Comparison of ENCODE assay signal across 15 mouse cellular contexts in the genomic region with DNA sequence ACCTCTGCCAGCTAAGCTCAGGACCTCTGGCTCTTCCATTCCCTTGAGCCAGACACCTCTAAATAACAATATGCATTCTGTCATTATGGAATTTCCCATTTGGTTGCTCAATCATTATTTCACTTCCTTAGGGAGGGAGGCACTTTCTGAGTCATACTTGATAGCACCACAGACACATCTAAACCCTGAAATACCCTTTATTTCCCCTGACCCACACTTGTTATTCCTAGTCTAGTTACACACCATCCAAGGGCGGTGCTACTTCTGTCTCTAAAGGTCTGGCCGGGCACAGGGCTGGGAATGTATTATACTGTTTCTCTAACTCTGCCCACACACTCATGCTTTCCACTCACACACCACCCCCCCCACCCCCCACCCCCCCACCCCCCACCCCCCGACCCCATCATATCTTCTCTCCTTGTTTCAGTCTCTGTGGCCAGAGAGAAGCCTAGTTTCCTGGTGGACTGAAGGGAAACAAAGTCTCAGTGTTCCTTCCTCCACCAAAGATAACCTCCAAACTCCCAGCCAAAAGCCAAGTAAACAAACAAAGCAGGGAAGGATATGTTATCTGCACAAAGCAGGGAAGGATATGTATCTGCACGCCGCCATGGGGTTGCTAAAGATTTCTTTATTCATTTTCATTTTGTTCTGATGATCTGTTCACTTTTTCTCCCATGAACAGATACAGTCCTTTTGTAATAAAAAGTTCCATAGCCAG. TPM values are rescaled to one million over a fixed set of nuclear protein-coding genes. Genes with fewer than 3 reads are reported as not detected.
A peak's percentile ranks its signal among the peaks of the same experiment; 100 is the strongest.
DNase-seq lines count a peak whose midpoint lies in the region; ATAC-seq and TF ChIP-seq lines count a peak whose summit lies in the region.
"Had no signal": no experiment of that assay in that cellular context is flagged by ENCODE, and none has a peak within 500 bp of the region (broad histone marks: within the 10 kb centered on the region; RNA-seq: fewer than 3 reads in every experiment).

No protein-coding gene starts in this region.

- no peaks in the 10 kb centered on the region for H3K36me3 ChIP-seq in lung, embryonic 14.5 days (ENCODE audit: insufficient read depth)
- no peaks in the 10 kb centered on the region for H3K36me3 ChIP-seq in heart, embryonic 10.5 days
- no peaks in the 10 kb centered on the region for H3K36me3 ChIP-seq in forebrain, embryonic 11.5 days (ENCODE audit: control insufficient read depth, insufficient read depth, low read length)
- H3K36me3 ChIP-seq: liver, embryonic 13.5 days; midbrain, embryonic 15.5 days had no signal

- 0 out of 2 replicates have a peak, but pooled peaks cover 6% of the 10 kb centered on the region for H3K4me1 ChIP-seq in lung, embryonic 14.5 days (ENCODE audit: insufficient read depth)
- H3K4me1 ChIP-seq in lung, adult 2 months (ENCODE audit: control insufficient read depth, insufficient read depth, low read length) = peaks cover 12% of the 10 kb centered on the region
- H3K4me1 ChIP-seq in heart, embryonic 10.5 days = peaks cover 19% of the 10 kb centered on the region
- H3K4me1 ChIP-seq in forebrain, embryonic 11.5 days (replicated peaks; ENCODE audit: control insufficient read depth, insufficient read depth, low read length) = peaks cover 8% of the 10 kb centered on the region; the same call in 1 of the 2 replicates

- no peaks in the 10 kb centered on the region for H3K9me3 ChIP-seq in lung, embryonic 14.5 days (ENCODE audit: low read depth, low read length)
- H3K9me3 ChIP-seq in heart, embryonic 10.5 days = no peaks in the 10 kb centered on the region
- no peaks in the 10 kb centered on the region for H3K9me3 ChIP-seq in forebrain, embryonic 11.5 days (ENCODE audit: control insufficient read depth, low read length)
- H3K9me3 ChIP-seq: liver, embryonic 13.5 days; midbrain, embryonic 15.5 days had no signal

- peaks cover 9% of the 10 kb centered on the region; the same call in 1 of the 2 replicates for H3K27me3 ChIP-seq in lung, embryonic 14.5 days (ENCODE audit: insufficient read depth, low read length)
- peaks cover 44% of the 10 kb centered on the region for H3K27me3 ChIP-seq in heart, embryonic 10.5 days (ENCODE audit: insufficient read depth, poor library complexity, severe bottlenecking)
- H3K27me3 ChIP-seq in forebrain, embryonic 11.5 days (ENCODE audit: control insufficient read depth, insufficient read depth, low read length) = peaks cover 13% of the 10 kb centered on the region; the same call in 1 of the 2 replicates

- H3K4me2 ChIP-seq in lung, embryonic 14.5 days = no peak overlapping the region
- no peak overlapping the region for H3K4me2 ChIP-seq in forebrain, embryonic 11.5 days (ENCODE audit: low read depth, low read length, severe bottlenecking)
- H3K4me2 ChIP-seq: liver, embryonic 13.5 days; midbrain, embryonic 15.5 days had no signal

- DNase-seq in gastrocnemius, adult 2 months = no peak
- DNase-seq in gastrocnemius, adult 18-20 months (ENCODE audit: low spot score) = no peak
- DNase-seq in lung, embryonic 14.5 days = no peak
- no peak for DNase-seq in lung, adult 2 months
- DNase-seq in heart, embryonic 10.5 days (ENCODE audit: low spot score) = no peak
- no peak for DNase-seq in right cerebral cortex, postnatal 10 days (ENCODE audit: low spot score in 2 of 2)
- no peak for DNase-seq in forebrain, embryonic 11.5 days (ENCODE audit: low spot score)
- DNase-seq: cerebellum, adult 8-10 months; embryo, embryonic 11 days; kidney, adult 11 months; liver, embryonic 13.5 days; retina, postnatal 1 day; thymus, adult 2 months had no signal

- TF ChIP-seq CTCF in gastrocnemius, adult 2 months (IDR thresholded peaks at IDR 0.05) = no peak
- TF ChIP-seq CTCF in lung, embryonic 14.5 days (IDR thresholded peaks at IDR 0.05; ENCODE audit: low read depth) = no peak
- TF ChIP-seq CTCF in lung, adult 2 months (IDR thresholded peaks at IDR 0.05; ENCODE audit: insufficient read depth, low read length) = no peak

- H3K4me3 ChIP-seq in gastrocnemius, adult 2 months = no peak overlapping the region
- no peak overlapping the region for H3K4me3 ChIP-seq in lung, embryonic 14.5 days (ENCODE audit: low read depth, low read length)
- H3K4me3 ChIP-seq in lung, adult 2 months (replicated peaks; ENCODE audit: extremely low read depth, low read depth, low read length) = no peak overlapping the region
- no peak overlapping the region for H3K4me3 ChIP-seq in heart, embryonic 10.5 days
- H3K4me3 ChIP-seq in forebrain, embryonic 11.5 days (ENCODE audit: low read depth, low read length) = no peak overlapping the region
- H3K4me3 ChIP-seq: liver, embryonic 13.5 days; midbrain, embryonic 15.5 days had no signal

- no peak for ATAC-seq in lung, embryonic 14.5 days (ENCODE audit: insufficient read depth)
- ATAC-seq in monocyte, adult 5-6 weeks (replicated peaks; ENCODE audit: insufficient number of reproducible peaks, low FRiP score, low TSS enrichment, poor library complexity, severe bottlenecking) = peak; percentile 57
- ATAC-seq in forebrain, embryonic 11.5 days (replicated peaks; ENCODE audit: low FRiP score) = no peak
- ATAC-seq: midbrain, embryonic 15.5 days had no signal

- 62% methylated on average over 5 of the region's 5 CpGs for WGBS in lung, embryonic 14.5 days
- WGBS in lung, adult 2 months = 30% methylated on average over 5 of the region's 5 CpGs
- WGBS in heart, embryonic 10.5 days = 51% methylated on average over 5 of the region's 5 CpGs
- 87% methylated on average over 5 of the region's 5 CpGs for WGBS in forebrain, embryonic 11.5 days

- peak overlapping the region; percentile 54 for H3K27ac ChIP-seq in gastrocnemius, adult 2 months
- H3K27ac ChIP-seq in lung, embryonic 14.5 days (ENCODE audit: low read depth) = peak overlapping the region; percentile 54
- peak overlapping the region; percentile 44; the same call in 1 of the 2 replicates for H3K27ac ChIP-seq in heart, embryonic 10.5 days
- H3K27ac ChIP-seq in forebrain, embryonic 11.5 days (ENCODE audit: low read depth, low read length) = no peak overlapping the region
- H3K27ac ChIP-seq: midbrain, embryonic 15.5 days had no signal

- intact Hi-C loops in gastrocnemius, adult 2 months (cut with DNase I) = no loop called here

- no peak overlapping the region for H3K9ac ChIP-seq in lung, embryonic 14.5 days
- no peak overlapping the region for H3K9ac ChIP-seq in forebrain, embryonic 11.5 days (ENCODE audit: low read length)
- H3K9ac ChIP-seq: liver, embryonic 13.5 days; midbrain, embryonic 15.5 days had no signal

- TF ChIP-seq POLR2A in lung, adult 2 months (IDR thresholded peaks at IDR 0.05; ENCODE audit: borderline replicate concordance, extremely low read depth, low read depth, low read length) = no peak

RNA-seq across cellular contexts. Expression of a gene that starts 8.3 kb away (rescaled TPM):
- total RNA-seq in gastrocnemius, adult 2 months (2021) = 1 to 10 TPM; 1.2 to 1.4 TPM
- total RNA-seq in gastrocnemius, adult 18-20 months (2021) = 1 to 10 TPM in 1 of 2 experiments, under 1 TPM in 1; 0.73 to 1.2 TPM
- 4.9 and 5.8 TPM in 2 replicates for polyA plus RNA-seq in lung, embryonic 14.5 days (2014; fragmentation: Nextera tagmentation; extraction: Ambion mirVana)
- 67.2 and 74.6 TPM in 2 replicates for polyA plus RNA-seq in lung, adult 2 months (2012; rRNA removed)
- polyA plus RNA-seq in heart, embryonic 10.5 days (2016; fragmentation: Nextera tagmentation; extraction: Ambion mirVana) = 3.7 and 6.0 TPM in 2 replicates
- 1.6 to 3.5 TPM (median 2.8 TPM) in 3 replicates for total RNA-seq in monocyte, adult 5-6 weeks (2017)
- 0.81 and 1.1 TPM in 2 replicates for polyA plus RNA-seq in forebrain, embryonic 11.5 days (2014; fragmentation: Nextera tagmentation; extraction: Ambion mirVana)

RNA-seq across cellular contexts. Expression of a gene that starts 8.8 kb away (rescaled TPM):
- under 1 TPM in 1 of 2 experiments, not detected in 1; 0.75 TPM for total RNA-seq in gastrocnemius, adult 2 months (2021)
- total RNA-seq in gastrocnemius, adult 18-20 months (2021) = under 1 TPM; 0.19 to 0.25 TPM
- polyA plus RNA-seq in lung, embryonic 14.5 days (2014; fragmentation: Nextera tagmentation; extraction: Ambion mirVana) = 0.28 and 0.65 TPM in 2 replicates
- 8.7 and 12.3 TPM in 2 replicates for polyA plus RNA-seq in lung, adult 2 months (2012; rRNA removed)
- 0.73 and 1.2 TPM in 2 replicates for polyA plus RNA-seq in heart, embryonic 10.5 days (2016; fragmentation: Nextera tagmentation; extraction: Ambion mirVana)
- total RNA-seq in monocyte, adult 5-6 weeks (2017) = 0.21 TPM in 1 of 3 replicates, not detected in the others
- polyA plus RNA-seq in forebrain, embryonic 11.5 days (2014; fragmentation: Nextera tagmentation; extraction: Ambion mirVana) = 0.21 and 0.27 TPM in 2 replicates

RNA-seq across cellular contexts. Expression of a gene that starts 16.3 kb away (rescaled TPM):
- 1 to 10 TPM; 4.9 to 6.4 TPM for total RNA-seq in gastrocnemius, adult 2 months (2021)
- 1 to 10 TPM; 4.2 to 4.9 TPM for total RNA-seq in gastrocnemius, adult 18-20 months (2021)
- polyA plus RNA-seq in lung, embryonic 14.5 days (2014; fragmentation: Nextera tagmentation; extraction: Ambion mirVana) = 43.0 and 47.9 TPM in 2 replicates
- polyA plus RNA-seq in lung, adult 2 months (2012; rRNA removed) = 21.6 and 26.9 TPM in 2 replicates
- polyA plus RNA-seq in heart, embryonic 10.5 days (2016; fragmentation: Nextera tagmentation; extraction: Ambion mirVana) = 31.0 and 37.5 TPM in 2 replicates
- total RNA-seq in monocyte, adult 5-6 weeks (2017) = 37.7 to 56.2 TPM (median 52.1 TPM) in 3 replicates
- polyA plus RNA-seq in forebrain, embryonic 11.5 days (2014; fragmentation: Nextera tagmentation; extraction: Ambion mirVana) = 40.9 and 46.0 TPM in 2 replicates

RNA-seq across cellular contexts. Expression of a gene that starts 35.6 kb away (rescaled TPM):
- total RNA-seq in gastrocnemius, adult 2 months (2021) = 1 to 10 TPM; 8.3 to 8.4 TPM
- total RNA-seq in gastrocnemius, adult 18-20 months (2021) = 1 to 10 TPM; 7.6 to 9.0 TPM
- polyA plus RNA-seq in lung, embryonic 14.5 days (2014; fragmentation: Nextera tagmentation; extraction: Ambion mirVana) = 15.1 and 17.6 TPM in 2 replicates
- polyA plus RNA-seq in lung, adult 2 months (2012; rRNA removed) = 48.2 and 80.2 TPM in 2 replicates
- polyA plus RNA-seq in heart, embryonic 10.5 days (2016; fragmentation: Nextera tagmentation; extraction: Ambion mirVana) = 11.5 and 19.3 TPM in 2 replicates
- total RNA-seq in monocyte, adult 5-6 weeks (2017) = 94.2 to 148 TPM (median 113 TPM) in 3 replicates
- 44.0 and 47.9 TPM in 2 replicates for polyA plus RNA-seq in forebrain, embryonic 11.5 days (2014; fragmentation: Nextera tagmentation; extraction: Ambion mirVana)

RNA-seq across cellular contexts. Expression of a gene that starts 37.0 kb away (rescaled TPM):
- total RNA-seq in gastrocnemius, adult 2 months (2021) = not detected
- not detected for total RNA-seq in gastrocnemius, adult 18-20 months (2021)
- 1.2 and 1.3 TPM in 2 replicates for polyA plus RNA-seq in lung, embryonic 14.5 days (2014; fragmentation: Nextera tagmentation; extraction: Ambion mirVana)
- polyA plus RNA-seq in lung, adult 2 months (2012; rRNA removed) = 0.50 and 1.00 TPM in 2 replicates
- 6.2 and 7.4 TPM in 2 replicates for polyA plus RNA-seq in heart, embryonic 10.5 days (2016; fragmentation: Nextera tagmentation; extraction: Ambion mirVana)
- not detected in 3 replicates for total RNA-seq in monocyte, adult 5-6 weeks (2017)
- 0.91 TPM in 1 of 2 replicates, not detected in the other for polyA plus RNA-seq in forebrain, embryonic 11.5 days (2014; fragmentation: Nextera tagmentation; extraction: Ambion mirVana)
